ENCODE assay signal across 8 mouse cellular contexts in genomic region chr10:62602177-62603040, GRCm38 (mm10). TPM values are rescaled to one million over a fixed set of nuclear protein-coding genes. Genes with fewer than 3 reads are reported as not detected.
DNase-seq lines count a peak whose midpoint lies in the region; ATAC-seq and TF ChIP-seq lines count a peak whose summit lies in the region.

TSS of gene Ddx21 (minus strand) at chr10:62602281.

- H3K36me3 ChIP-seq in embryonic facial prominence, embryonic 15.5 days, result peaks cover 13% of the 10 kb centered on the region
- peaks cover 14% of the 10 kb centered on the region for H3K36me3 ChIP-seq in kidney, embryonic 14.5 days (ENCODE audit: control insufficient read depth, insufficient read depth, low read length)
- H3K36me3 ChIP-seq in limb, embryonic 15.5 days, result peaks cover 13% of the 10 kb centered on the region

- ATAC-seq in embryonic facial prominence, embryonic 15.5 days (ENCODE audit: insufficient number of reproducible peaks, low FRiP score, low TSS enrichment, low read depth), result peak; percentile 92
- ATAC-seq in kidney, embryonic 14.5 days (ENCODE audit: low FRiP score, low TSS enrichment), result peak; percentile 98
- ATAC-seq in limb, embryonic 15.5 days (ENCODE audit: insufficient number of reproducible peaks, low FRiP score, low TSS enrichment, low read depth), result peak; percentile 87

- H3K27me3 ChIP-seq in embryonic facial prominence, embryonic 15.5 days, result no peaks in the 10 kb centered on the region
- no peaks in the 10 kb centered on the region for H3K27me3 ChIP-seq in kidney, embryonic 14.5 days (ENCODE audit: control insufficient read depth, insufficient read depth, low read length)
- no peaks in the 10 kb centered on the region for H3K27me3 ChIP-seq in limb, embryonic 15.5 days

- peak within 1 kb of the TSS; percentile 74 for H3K9ac ChIP-seq in embryonic facial prominence, embryonic 15.5 days
- H3K9ac ChIP-seq in kidney, embryonic 14.5 days (ENCODE audit: low read depth, low read length), result peak within 1 kb of the TSS; percentile 80
- peak within 1 kb of the TSS; percentile 52 for H3K9ac ChIP-seq in limb, embryonic 15.5 days

- TF ChIP-seq CTCF in bone marrow, adult 2 months (IDR thresholded peaks at IDR 0.05; ENCODE audit: control insufficient read depth, insufficient read depth, low read length), result no peak

- WGBS in bone marrow, adult 2 months, result under 1% methylated on average over 53 of the region's 53 CpGs
- WGBS in embryonic facial prominence, embryonic 15.5 days, result 7% methylated on average over 53 of the region's 53 CpGs
- WGBS in kidney, embryonic 14.5 days, result 6% methylated on average over 53 of the region's 53 CpGs
- WGBS in limb, embryonic 15.5 days, result 5% methylated on average over 53 of the region's 53 CpGs

- peak within 1 kb of the TSS; percentile 82 for H3K4me2 ChIP-seq in embryonic facial prominence, embryonic 15.5 days (replicated peaks)
- H3K4me2 ChIP-seq in kidney, embryonic 14.5 days (replicated peaks; ENCODE audit: low read depth, low read length), result peak within 1 kb of the TSS; percentile 93
- H3K4me2 ChIP-seq in limb, embryonic 15.5 days, result peak within 1 kb of the TSS; percentile 93

- H3K4me3 ChIP-seq in bone marrow, adult 2 months (replicated peaks; ENCODE audit: control insufficient read depth, low read depth, low read length), result peak within 1 kb of the TSS; percentile 75
- H3K4me3 ChIP-seq in embryonic facial prominence, embryonic 15.5 days (replicated peaks), result peak within 1 kb of the TSS; percentile 100
- H3K4me3 ChIP-seq in kidney, embryonic 14.5 days (ENCODE audit: low read length), result peak within 1 kb of the TSS; percentile 98
- peak within 1 kb of the TSS; percentile 78 for H3K4me3 ChIP-seq in limb, embryonic 15.5 days

- H3K27ac ChIP-seq in bone marrow, adult 2 months (ENCODE audit: control insufficient read depth, insufficient read depth, low read depth, low read length, poor library complexity), result peak within 1 kb of the TSS; percentile 14; the same call in 1 of the 2 replicates
- peak within 1 kb of the TSS; percentile 83 for H3K27ac ChIP-seq in embryonic facial prominence, embryonic 15.5 days (replicated peaks)
- peak within 1 kb of the TSS; percentile 78; the same call in 1 of the 2 replicates for H3K27ac ChIP-seq in kidney, embryonic 14.5 days (ENCODE audit: low read depth, low read length)
- peak within 1 kb of the TSS; percentile 74 for H3K27ac ChIP-seq in limb, embryonic 15.5 days

- peak; percentile 87 for TF ChIP-seq POLR2A in bone marrow, adult 2 months (IDR thresholded peaks at IDR 0.05; ENCODE audit: borderline replicate concordance, control insufficient read depth, low read depth, low read length)

- peak; percentile 95 for DNase-seq in 416B (ENCODE audit: low read depth)
- DNase-seq in heart, adult 9 months (ENCODE audit: low spot score in 2 of 2), result peak; percentile 86 to 89
- DNase-seq in monocyte, adult 2 months (ENCODE audit: low read depth in 1 of 2, low spot score in 2 of 2), result peak; percentile 64 to 86
- DNase-seq in spleen, postnatal 36 days (ENCODE audit: low spot score in 2 of 2), result peak; percentile 89 to 90

- H3K4me1 ChIP-seq in bone marrow, adult 2 months (ENCODE audit: control insufficient read depth, insufficient read depth, low read length), result no peaks in the 10 kb centered on the region; the same call in 1 of the 2 replicates
- peaks cover 14% of the 10 kb centered on the region for H3K4me1 ChIP-seq in embryonic facial prominence, embryonic 15.5 days
- H3K4me1 ChIP-seq in kidney, embryonic 14.5 days (ENCODE audit: control insufficient read depth, insufficient read depth, low read length), result no peaks in the 10 kb centered on the region; the same call in 1 of the 2 replicates
- H3K4me1 ChIP-seq in limb, embryonic 15.5 days, result peaks cover 19% of the 10 kb centered on the region; the same call in 1 of the 2 replicates

- H3K9me3 ChIP-seq in embryonic facial prominence, embryonic 15.5 days (replicated peaks), result no peaks in the 10 kb centered on the region
- no peaks in the 10 kb centered on the region for H3K9me3 ChIP-seq in kidney, embryonic 14.5 days (ENCODE audit: control insufficient read depth, low read length)
- no peaks in the 10 kb centered on the region for H3K9me3 ChIP-seq in limb, embryonic 15.5 days

RNA-seq across cellular contexts. Expression of gene Ddx21, which starts in this region (rescaled TPM):
- polyA plus RNA-seq in bone marrow, adult 2 months (2011; ENCODE audit: insufficient read depth, insufficient read length, low replicate concordance, missing spikeins), result 22.0 and 36.6 TPM in 2 replicates
- polyA plus RNA-seq in embryonic facial prominence, embryonic 15.5 days (2015; fragmentation: Nextera tagmentation; extraction: Ambion mirVana), result 18.2 TPM in 2 replicates
- 23.4 and 36.3 TPM in 2 replicates for polyA plus RNA-seq in kidney, embryonic 14.5 days (2014; fragmentation: Nextera tagmentation; extraction: Ambion mirVana)
- 17.4 and 18.3 TPM in 2 replicates for polyA plus RNA-seq in limb, embryonic 15.5 days (2015; fragmentation: Nextera tagmentation; extraction: Ambion mirVana)

Comparison
In these comparisons a context has a peak if more than half of its experiments do, and no peak if none do; other contexts are left out.
1. Peak in every context shown above with its lines: DNase-seq, ATAC-seq, H3K4me3 ChIP-seq and H3K27ac ChIP-seq.
2. H3K27ac ChIP-seq: peak in every context shown above with its lines; median percentile 83 in embryonic facial prominence, embryonic 15.5 days; 78 in kidney, embryonic 14.5 days; 74 in limb, embryonic 15.5 days; 14 in bone marrow, adult 2 months.